Mouse (Mus musculus): ENCODE measurements at regions not wholly inside any gene's neighbourhood (a gene's known extent, or its start where the extent isn't known, plus 50 kb on each side); places are given as distances from the start of the nearest gene placed in this dataset.

DNA sequence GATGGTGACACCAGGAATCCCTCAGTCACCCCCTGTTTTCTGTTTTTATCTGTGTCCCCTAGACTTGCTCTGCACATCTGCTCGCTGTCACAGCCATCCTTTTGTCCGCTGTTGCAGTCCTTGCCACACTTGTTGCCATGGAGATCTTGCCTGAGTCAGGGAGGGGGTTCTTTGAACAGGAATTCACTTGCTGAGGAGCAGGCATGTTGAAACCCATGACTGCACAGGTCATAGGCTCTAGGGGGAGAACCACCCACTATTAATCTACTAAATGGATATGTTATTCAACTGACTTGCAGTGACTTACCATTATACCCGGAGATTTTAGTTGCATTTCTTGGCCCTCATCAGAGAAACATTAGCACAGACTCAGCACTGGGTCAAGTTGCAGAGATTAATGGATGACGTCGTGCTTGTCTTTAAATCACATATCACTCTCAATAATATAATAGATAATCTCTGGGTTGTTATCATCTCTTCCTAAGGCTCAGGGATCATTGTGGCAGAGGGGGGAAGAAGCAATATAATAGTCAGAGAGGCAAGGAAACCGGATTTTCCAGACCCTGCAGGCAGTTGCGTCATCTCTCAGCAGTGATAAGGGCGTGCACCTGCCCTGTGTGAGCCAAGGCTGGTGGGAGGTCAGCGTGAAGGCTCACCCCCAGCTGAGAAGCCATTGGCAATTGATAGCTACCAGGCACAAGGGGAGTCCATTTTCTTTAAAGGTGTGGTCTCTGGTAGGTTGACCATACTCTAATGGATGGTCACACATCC is 95.9 kb upstream of the Serp2 start:
- TF ChIP-seq CTCF (IDR thresholded peaks at IDR 0.05; ENCODE audit: low read depth, low read length) = no peak
- no peak for TF ChIP-seq POLR2A (IDR thresholded peaks at IDR 0.05; ENCODE audit: insufficient read depth, low read length)

All from ES-Bruce4 (cell line).